Mouse (Mus musculus) C2C12 (cell line): ENCODE data around the gene Hmgb3.

Experiments
- CTCF ChIP-seq: IDR thresholded peaks from one replicate; pipeline ENCODE4 v1.5.1; 2011; ENCODE audit not compliant: control insufficient read depth, insufficient read depth, insufficient read length
- MAX ChIP-seq: IDR thresholded peaks from one replicate; pipeline ENCODE4 v1.6.1; 2011; ENCODE audit warnings: mild to moderate bottlenecking, control low read depth
- USF1 ChIP-seq: IDR thresholded peaks from one replicate; pipeline ENCODE4 v1.6.1; 2011; ENCODE audit warnings: low read depth, mild to moderate bottlenecking, control low read depth, moderate library complexity

GRCm38 (mm10) chrX:71589181-71589580, 33.5 kb downstream of the Hmgb3 start:
- no peak for TF ChIP-seq CTCF
- TF ChIP-seq MAX, result no peak
- TF ChIP-seq USF1, result no peak
